Mouse (Mus musculus) liver, embryonic 14.5 days (tissue): ENCODE measurements at regions not wholly inside any gene's neighbourhood (a gene's known extent, or its start where the extent isn't known, plus 50 kb on each side); places are given as distances from the start of the nearest gene placed in this dataset.

Experiments
- CTCF ChIP-seq: IDR thresholded peaks from 2 replicates; pipeline ENCODE4 v1.5.1; 2016; ENCODE audit warnings: antibody characterized with exemption, low read depth, control low read depth
- EP300 ChIP-seq: IDR thresholded peaks from 2 replicates; pipeline ENCODE4 v1.6.1; 2016; ENCODE audit warnings: antibody characterized with exemption, low read depth

DNA sequence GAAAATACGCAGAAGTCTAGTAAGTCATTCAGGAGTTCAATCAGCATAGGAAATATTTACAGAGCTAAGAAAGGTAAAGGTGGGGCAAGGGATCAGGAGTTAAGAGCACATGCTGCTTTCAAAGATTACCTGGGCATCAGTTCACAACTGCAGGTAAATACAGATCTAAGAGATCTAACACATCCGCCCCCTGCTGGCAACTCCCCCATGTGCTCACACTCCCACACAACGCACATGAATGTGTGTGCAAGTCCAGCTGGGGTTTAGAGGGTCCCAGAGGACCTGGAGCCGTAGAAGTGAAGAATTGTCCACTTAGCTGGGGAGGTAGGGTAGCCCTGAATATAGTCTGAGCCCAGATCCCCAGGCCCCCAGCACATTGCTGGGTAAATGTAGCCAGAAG lies 219.5 kb downstream of the Irx2 start:
- TF ChIP-seq EP300 = no peak
- no peak for TF ChIP-seq CTCF
